Mouse (Mus musculus) forebrain, embryonic 14.5 days (tissue): ENCODE results near the gene Klhdc10. TPM values are rescaled to one million over a fixed set of nuclear protein-coding genes. Genes with fewer than 3 reads are reported as not detected.

Experiments
- ATAC-seq: fragments of 200-750 bp; cut with Nextera tagmentation; 2 replicates; pipeline ENCODE4 v1.8.0; 2017; ENCODE audit warnings: mild to moderate bottlenecking, moderate library complexity
- DNase-seq: peaks from one replicate; pipeline ENCODE4 v3.0.0-alpha.2; 2015; ENCODE audit warnings: low spot score
- H3K27ac ChIP-seq: fragments of 300-500 bp; sonication (generic); 2 replicates; pipeline ENCODE4 v1.5.1; 2014; ENCODE audit warnings: low read depth, mild to moderate bottlenecking, control low read depth, low read length, moderate library complexity
- H3K27me3 ChIP-seq: fragments of 300-500 bp; sonication (generic); replicated peaks from 2 replicates; pipeline ENCODE4 v1.6.1; 2014; ENCODE audit warnings: low read length, control low read depth, mixed read lengths; ENCODE audit not compliant: control insufficient read depth, insufficient read depth
- H3K36me3 ChIP-seq: fragments of 300-500 bp; sonication (generic); 2 replicates; pipeline ENCODE4 v1.6.1; 2014; ENCODE audit warnings: low read length, control low read depth; ENCODE audit not compliant: control insufficient read depth, insufficient read depth
- H3K4me1 ChIP-seq: fragments of 300-500 bp; sonication (generic); 2 replicates; pipeline ENCODE4 v1.6.1; 2014; ENCODE audit warnings: antibody characterized with exemption, low read length, control low read depth; ENCODE audit not compliant: control insufficient read depth, insufficient read depth
- H3K4me2 ChIP-seq: fragments of 300-500 bp; sonication (generic); 2 replicates; pipeline ENCODE4 v1.6.1; 2014; ENCODE audit warnings: mild to moderate bottlenecking, control low read depth, low read length
- H3K4me3 ChIP-seq: fragments of 300-500 bp; sonication (generic); 2 replicates; pipeline ENCODE4 v1.5.1; 2014; ENCODE audit warnings: low read depth, low read length, control low read depth
- H3K9ac ChIP-seq: fragments of 300-500 bp; sonication (generic); 2 replicates; pipeline ENCODE4 v1.6.1; 2014; ENCODE audit warnings: mild to moderate bottlenecking, low read length, control low read depth, moderate library complexity
- H3K9me3 ChIP-seq: fragments of 300-500 bp; sonication (generic); replicated peaks from 2 replicates; pipeline ENCODE4 v1.6.1; 2016; ENCODE audit warnings: low read length, control low read depth, mixed read lengths; ENCODE audit not compliant: control insufficient read depth
- WGBS: fragments of 180-500 bp; shearing (Covaris S2); extraction: QIAGEN DNeasy Blood & Tissue Kit; methylation state at CpG from one replicate; pipeline ENCODE4 v1.1.7; 2014; 5-methylcytosine and 5-hydroxymethylcytosine counted together
- polyA plus RNA-seq: library from polyadenylated mRNA; unstranded; fragments of >200 nt; fragmentation: Nextera tagmentation; extraction: Ambion mirVana; gene quantifications from 2 replicates; pipeline ENCODE4 v1.2.1, GENCODE M21; 2014

Klhdc10 gene
- polyA plus RNA-seq, 1 experiment from 2014 or later, result 35.2 TPM

DNA sequence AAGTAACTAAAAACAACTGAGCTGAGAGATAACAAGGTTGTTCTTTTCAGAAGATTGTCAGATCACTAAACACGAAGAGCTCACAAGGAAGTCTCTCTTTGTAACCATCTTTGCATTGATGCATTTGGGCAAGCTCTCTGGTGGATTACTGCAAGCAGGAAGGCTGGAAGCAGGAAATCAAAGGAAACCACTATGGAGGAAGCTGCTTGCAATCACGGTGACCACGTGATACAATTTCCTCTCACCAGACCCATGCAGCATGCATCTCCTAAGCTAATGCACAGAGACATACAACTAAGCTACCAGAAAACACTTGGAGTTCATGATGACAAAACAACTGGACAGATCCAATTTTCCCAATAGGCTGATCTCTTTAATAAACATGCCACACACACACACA lies 97.4 kb downstream of the Klhdc10 start:
- no peak overlapping the region for H3K27ac ChIP-seq
- ATAC-seq (no peak), DNase-seq (no peak)
- no peak overlapping the region for H3K4me3 ChIP-seq
- no peaks in the 10 kb centered on the region for H3K27me3 ChIP-seq
- H3K4me2 ChIP-seq, result no peak overlapping the region
- peaks cover 56% of the 10 kb centered on the region for H3K36me3 ChIP-seq
- 92% methylated on average over 3 of the region's 3 CpGs for WGBS
- no peaks in the 10 kb centered on the region for H3K4me1 ChIP-seq
- H3K9ac ChIP-seq, result no peak overlapping the region
- no peaks in the 10 kb centered on the region for H3K9me3 ChIP-seq

Other genes starting within 250 kb of the Klhdc10 start
- 57.3 and 71.4 TPM in 2 replicates for gene Ube2h, start 97.3 kb upstream of the Klhdc10 start, polyA plus RNA-seq
- 79.2 and 82.8 TPM in 2 replicates for gene Zc3hc1, start 10.8 kb upstream of the Klhdc10 start, polyA plus RNA-seq
- gene Tmem209, start 107.9 kb downstream of the Klhdc10 start, polyA plus RNA-seq, result 37.8 and 44.5 TPM in 2 replicates
- gene Ssmem1, start 108.0 kb downstream of the Klhdc10 start, polyA plus RNA-seq, result 0.16 and 0.20 TPM in 2 replicates
- 4.5 and 5.4 TPM in 2 replicates for gene Cpa2, start 139.7 kb downstream of the Klhdc10 start, polyA plus RNA-seq
- gene Cpa4, start 166.5 kb downstream of the Klhdc10 start, polyA plus RNA-seq, result 2.3 and 2.8 TPM in 2 replicates
- gene Cpa5, start 209.1 kb downstream of the Klhdc10 start, polyA plus RNA-seq, result 0.10 TPM in 2 replicates
- gene Cpa1, start 237.3 kb downstream of the Klhdc10 start, polyA plus RNA-seq, result 0.58 and 1.5 TPM in 2 replicates